In genomic region chr5:74967882-74968281, GRCm38 (mm10) we compare ENCODE assay signal across 22 mouse cellular contexts.
"Had no signal": no experiment of that assay in that cellular context is flagged by ENCODE, and none has a peak within 500 bp of the region (broad histone marks: within the 10 kb centered on the region; RNA-seq: fewer than 3 reads in every experiment).

No protein-coding gene starts in this region.

- H3K4me1 ChIP-seq: megakaryocyte, embryonic 14.5 days; midbrain, embryonic 10.5 days; neural tube, embryonic 12.5 days had no signal

- H3K4me2 ChIP-seq: limb, embryonic 12.5 days; limb, embryonic 15.5 days; liver, embryonic 11.5 days; lung, embryonic 14.5 days; neural tube, embryonic 12.5 days; neural tube, embryonic 15.5 days had no signal

- H3K27ac ChIP-seq: limb, embryonic 12.5 days; limb, embryonic 15.5 days; liver, embryonic 14.5 days; midbrain, embryonic 10.5 days; neural tube, embryonic 12.5 days; neural tube, embryonic 15.5 days; stomach, postnatal 0 days had no signal

- H3K9ac ChIP-seq: limb, embryonic 12.5 days; limb, embryonic 15.5 days; liver, embryonic 14.5 days; liver, postnatal 0 days; lung, embryonic 14.5 days; neural tube, embryonic 12.5 days; neural tube, embryonic 15.5 days had no signal

- H3K36me3 ChIP-seq: limb, embryonic 12.5 days; limb, embryonic 15.5 days; midbrain, embryonic 10.5 days; neural tube, embryonic 12.5 days; neural tube, embryonic 15.5 days had no signal

- H3K27me3 ChIP-seq: limb, embryonic 12.5 days; limb, embryonic 15.5 days had no signal

- H3K9me3 ChIP-seq: limb, embryonic 12.5 days; limb, embryonic 15.5 days; megakaryocyte, embryonic 14.5 days; midbrain, embryonic 10.5 days; neural tube, embryonic 12.5 days; neural tube, embryonic 15.5 days had no signal

- DNase-seq: kidney, postnatal 14 days; kidney, postnatal 4 days; left cerebral cortex, postnatal 4 days; liver, postnatal 0 days; lung, embryonic 14.5 days; midbrain, embryonic 14.5 days; right cerebral cortex, adult 18-20 months; right cerebral cortex, postnatal 14 days; right cerebral cortex, postnatal 4 days; thymus, adult 2 months; thymus, postnatal 14 days; thymus, postnatal 4 days had no signal

- H3K4me3 ChIP-seq: limb, embryonic 12.5 days; limb, embryonic 15.5 days; megakaryocyte, embryonic 14.5 days; midbrain, embryonic 10.5 days; neural tube, embryonic 12.5 days; neural tube, embryonic 15.5 days had no signal

- ATAC-seq: liver, postnatal 0 days; lung, postnatal 0 days had no signal
